Mouse (Mus musculus): ENCODE results near the gene Cdca5. TPM values are rescaled to one million over a fixed set of nuclear protein-coding genes. Genes with fewer than 3 reads are reported as not detected.

The Cdca5 gene
- polyA plus RNA-seq, 1 experiment from 2014 or later, result 4.9 TPM

GRCm38 (mm10) chr19:6082156-6082555 lies 2.6 kb upstream of the Cdca5 start, which contains the start of gene Gm28374:
Gene Gm28374 (minus strand): TSS chr19:6082256.
- no peak within 1 kb of the TSS for H3K27ac ChIP-seq (replicated peaks)
- H3K27me3 ChIP-seq (replicated peaks), result no peaks in the 10 kb centered on the region
- peaks cover 35% of the 10 kb centered on the region for H3K36me3 ChIP-seq
- no peak for ATAC-seq (ENCODE audit: low FRiP score)
- no peak within 1 kb of the TSS for H3K9ac ChIP-seq (replicated peaks)
- H3K4me3 ChIP-seq (replicated peaks), result no peak within 1 kb of the TSS
- H3K9me3 ChIP-seq (replicated peaks), result no peaks in the 10 kb centered on the region
- 92% methylated on average over 9 of the region's 9 CpGs for whole genome bisulfite sequencing
- no peak within 1 kb of the TSS for H3K4me2 ChIP-seq
- H3K4me1 ChIP-seq, result peaks cover 37% of the 10 kb centered on the region

GRCm38 (mm10) chr19:6085417-6085879 lies 665 bp downstream of the Cdca5 start:
- Histone ChIP-seq H3K4me2 (peak overlapping the region; percentile 94), H3K36me3 (peaks cover 26% of the 10 kb centered on the region), H3K4me3 (replicated peaks) (peak overlapping the region; percentile 67), H3K9ac (replicated peaks) (no peak overlapping the region), H3K9me3 (replicated peaks) (no peaks in the 10 kb centered on the region), H3K4me1 (peaks cover 30% of the 10 kb centered on the region), H3K27ac (replicated peaks) (no peak overlapping the region), H3K27me3 (replicated peaks) (no peaks in the 10 kb centered on the region)
- WGBS, result under 1% methylated on average over 17 of the region's 17 CpGs
- peak; percentile 36; the same call in 1 of the 2 replicates for ATAC-seq (ENCODE audit: low FRiP score)

- Histone ChIP-seq H3K9me3 (replicated peaks) (no peaks in the 10 kb centered on the region), H3K9ac (replicated peaks) (no peak overlapping the region), H3K27ac (replicated peaks) (no peak overlapping the region), H3K27me3 (replicated peaks) (no peaks in the 10 kb centered on the region), H3K4me3 (replicated peaks) (no peak overlapping the region), H3K4me1 (peaks cover 15% of the 10 kb centered on the region), H3K36me3 (0 out of 2 replicates have a peak, but pooled peaks cover 3% of the 10 kb centered on the region), H3K4me2 (no peak overlapping the region)
- ATAC-seq (ENCODE audit: low FRiP score), result no peak
- WGBS, result 94% methylated on average over 13 of the region's 13 CpGs
These were observed 4.1 kb downstream of the Cdca5 start for GRCm38 (mm10) chr19:6088841-6089240.

GRCm38 (mm10) chr19:6094119-6094518 lies 9.3 kb downstream of the Cdca5 start, which contains the start of gene AC131692.1:
Gene AC131692.1 (plus strand): TSS chr19:6094419.
- Histone ChIP-seq H3K9me3 (replicated peaks) (no peaks in the 10 kb centered on the region), H3K9ac (replicated peaks) (no peak within 1 kb of the TSS), H3K4me2 (no peak within 1 kb of the TSS), H3K27ac (replicated peaks) (no peak within 1 kb of the TSS), H3K27me3 (replicated peaks) (no peaks in the 10 kb centered on the region), H3K36me3 (0 out of 2 replicates have a peak, but pooled peaks cover 3% of the 10 kb centered on the region), H3K4me3 (replicated peaks) (no peak within 1 kb of the TSS), H3K4me1 (no peaks in the 10 kb centered on the region)
- 92% methylated on average over 7 of the region's 7 CpGs for WGBS
- ATAC-seq (ENCODE audit: low FRiP score), result no peak

- Histone ChIP-seq H3K4me2 (no peak overlapping the region), H3K27me3 (replicated peaks) (no peaks in the 10 kb centered on the region), H3K27ac (replicated peaks) (no peak overlapping the region), H3K4me3 (replicated peaks) (no peak overlapping the region), H3K9me3 (replicated peaks) (no peaks in the 10 kb centered on the region), H3K9ac (replicated peaks) (no peak overlapping the region), H3K4me1 (no peaks in the 10 kb centered on the region), H3K36me3 (no peaks in the 10 kb centered on the region)
- ATAC-seq (ENCODE audit: low FRiP score), result no peak
- 84% methylated on average over 3 of the region's 3 CpGs for WGBS
These were observed 13.1 kb downstream of the Cdca5 start for GRCm38 (mm10) chr19:6097847-6098246.

- no peak overlapping the region for H3K4me3 ChIP-seq (replicated peaks)
- H3K9ac ChIP-seq (replicated peaks), result no peak overlapping the region
- no peak overlapping the region for H3K27ac ChIP-seq (replicated peaks)
- H3K27me3 ChIP-seq (replicated peaks), result no peaks in the 10 kb centered on the region
- no peaks in the 10 kb centered on the region for H3K4me1 ChIP-seq
- no peaks in the 10 kb centered on the region for H3K9me3 ChIP-seq (replicated peaks)
- H3K4me2 ChIP-seq, result no peak overlapping the region
- 58% methylated on average over 6 of the region's 6 CpGs for WGBS
- no peak for ATAC-seq (ENCODE audit: low FRiP score)
- H3K36me3 ChIP-seq, result no peaks in the 10 kb centered on the region
These were observed 16.4 kb downstream of the Cdca5 start for GRCm38 (mm10) chr19:6101186-6101585.

- Histone ChIP-seq H3K4me2 (no peak overlapping the region), H3K27me3 (replicated peaks) (no peaks in the 10 kb centered on the region), H3K36me3 (no peaks in the 10 kb centered on the region), H3K9me3 (replicated peaks) (no peaks in the 10 kb centered on the region), H3K4me3 (replicated peaks) (no peak overlapping the region), H3K27ac (replicated peaks) (no peak overlapping the region), H3K9ac (replicated peaks) (no peak overlapping the region), H3K4me1 (no peaks in the 10 kb centered on the region)
- ATAC-seq (ENCODE audit: low FRiP score), result no peak
- WGBS, result 86% methylated on average over 6 of the region's 6 CpGs
These were observed 17.5 kb downstream of the Cdca5 start for GRCm38 (mm10) chr19:6102169-6102853.

GRCm38 (mm10) chr19:6104476-6104875 lies 19.7 kb downstream of the Cdca5 start:
- Histone ChIP-seq H3K9me3 (replicated peaks) (no peaks in the 10 kb centered on the region), H3K36me3 (no peaks in the 10 kb centered on the region), H3K4me3 (replicated peaks) (no peak overlapping the region), H3K9ac (replicated peaks) (no peak overlapping the region), H3K27ac (replicated peaks) (no peak overlapping the region), H3K4me1 (no peaks in the 10 kb centered on the region), H3K4me2 (no peak overlapping the region), H3K27me3 (replicated peaks) (no peaks in the 10 kb centered on the region)
- 89% methylated on average over 4 of the region's 4 CpGs for WGBS
- no peak for ATAC-seq (ENCODE audit: low FRiP score)

GRCm38 (mm10) chr19:6105586-6105985 lies 20.8 kb downstream of the Cdca5 start, which contains the start of gene Naaladl1:
Gene Naaladl1 (plus strand): TSS chr19:6105782.
- Histone ChIP-seq H3K27me3 (replicated peaks) (no peaks in the 10 kb centered on the region), H3K27ac (replicated peaks) (no peak within 1 kb of the TSS), H3K4me1 (no peaks in the 10 kb centered on the region), H3K4me2 (no peak within 1 kb of the TSS), H3K4me3 (replicated peaks) (no peak within 1 kb of the TSS), H3K9ac (replicated peaks) (no peak within 1 kb of the TSS), H3K36me3 (no peaks in the 10 kb centered on the region), H3K9me3 (replicated peaks) (no peaks in the 10 kb centered on the region)
- no peak for ATAC-seq (ENCODE audit: low FRiP score)
- 88% methylated on average over 7 of the region's 7 CpGs for WGBS

GRCm38 (mm10) chr19:6113116-6113515 lies 28.3 kb downstream of the Cdca5 start:
- H3K9ac ChIP-seq (replicated peaks), result no peak overlapping the region
- H3K4me2 ChIP-seq, result no peak overlapping the region
- peaks cover 16% of the 10 kb centered on the region for H3K4me1 ChIP-seq
- H3K36me3 ChIP-seq, result peaks cover 31% of the 10 kb centered on the region
- H3K4me3 ChIP-seq (replicated peaks), result no peak overlapping the region
- ATAC-seq (ENCODE audit: low FRiP score), result no peak
- no peaks in the 10 kb centered on the region for H3K9me3 ChIP-seq (replicated peaks)
- no peaks in the 10 kb centered on the region for H3K27me3 ChIP-seq (replicated peaks)
- WGBS, result 71% methylated on average over 6 of the region's 6 CpGs
- H3K27ac ChIP-seq (replicated peaks), result no peak overlapping the region

GRCm38 (mm10) chr19:6116113-6116850 lies 31.5 kb downstream of the Cdca5 start:
- Histone ChIP-seq H3K4me3 (replicated peaks) (peak overlapping the region; percentile 71; the same call in 1 of the 2 replicates), H3K36me3 (peaks cover 36% of the 10 kb centered on the region), H3K4me2 (peak overlapping the region; percentile 92), H3K4me1 (peaks cover 30% of the 10 kb centered on the region), H3K27me3 (replicated peaks) (no peaks in the 10 kb centered on the region), H3K9ac (replicated peaks) (0 out of 2 replicates have a peak overlapping the region, but pooled peaks have one; percentile 36), H3K27ac (replicated peaks) (no peak overlapping the region), H3K9me3 (replicated peaks) (no peaks in the 10 kb centered on the region)
- no peak for ATAC-seq (ENCODE audit: low FRiP score)
- 90% methylated on average over 15 of the region's 15 CpGs for WGBS
